Mouse (Mus musculus) heart, embryonic 11.5 days (tissue): ENCODE data around the gene Pla2g15. TPM values are rescaled to one million over a fixed set of nuclear protein-coding genes. Genes with fewer than 3 reads are reported as not detected.

Experiments
- ATAC-seq: fragments of 200-750 bp; cut with Nextera tagmentation; replicated peaks from 2 replicates; pipeline ENCODE4 v1.8.0; 2017; ENCODE audit warnings: moderate library complexity; ENCODE audit not compliant: insufficient number of reproducible peaks, low FRiP score, low TSS enrichment
- H3K27ac ChIP-seq: fragments of 300-500 bp; sonication (generic); 2 replicates; pipeline ENCODE4 v1.5.1; 2014; ENCODE audit warnings: mild to moderate bottlenecking, low read depth, low read length
- H3K27me3 ChIP-seq: fragments of 300-500 bp; sonication (generic); 2 replicates; pipeline ENCODE4 v1.6.1; 2014; ENCODE audit warnings: mild to moderate bottlenecking, low read length, mixed read lengths; ENCODE audit not compliant: control insufficient read depth, insufficient read depth
- H3K36me3 ChIP-seq: fragments of 300-500 bp; sonication (generic); 2 replicates; pipeline ENCODE4 v1.6.1; 2014; ENCODE audit warnings: mild to moderate bottlenecking, low read length, moderate library complexity, mixed read lengths; ENCODE audit not compliant: control insufficient read depth, insufficient read depth
- H3K4me1 ChIP-seq: fragments of 300-500 bp; sonication (generic); 2 replicates; pipeline ENCODE4 v1.6.1; 2014; ENCODE audit warnings: low read length; ENCODE audit not compliant: control insufficient read depth, insufficient read depth
- H3K4me2 ChIP-seq: fragments of 300-500 bp; sonication (generic); 2 replicates; pipeline ENCODE4 v1.6.1; 2014; ENCODE audit warnings: mild to moderate bottlenecking, moderate library complexity
- H3K4me3 ChIP-seq: fragments of 300-500 bp; sonication (generic); 2 replicates; pipeline ENCODE4 v1.5.1; 2014; ENCODE audit warnings: low read depth, low read length
- H3K9ac ChIP-seq: fragments of 300-500 bp; sonication (generic); 2 replicates; pipeline ENCODE4 v1.6.1; 2014; ENCODE audit warnings: mild to moderate bottlenecking, low read depth, low read length, moderate library complexity
- H3K9me3 ChIP-seq: fragments of 300-500 bp; sonication (generic); replicated peaks from 2 replicates; pipeline ENCODE4 v1.6.1; 2016; ENCODE audit warnings: low read length; ENCODE audit not compliant: control insufficient read depth
- WGBS: fragments of 180-500 bp; shearing (Covaris S2); extraction: QIAGEN DNeasy Blood & Tissue Kit; methylation state at CpG from one replicate; pipeline ENCODE4 v1.1.7; 2014; ENCODE audit not compliant: insufficient replicate concordance; 5-methylcytosine and 5-hydroxymethylcytosine counted together
- polyA plus RNA-seq: library from polyadenylated mRNA; unstranded; fragments of >200 nt; fragmentation: Nextera tagmentation; extraction: Ambion mirVana; gene quantifications from 2 replicates; pipeline ENCODE4 v1.2.1, GENCODE M21; 2014

The Pla2g15 gene
- polyA plus RNA-seq, 1 experiment from 2014 or later: 3.0 TPM

DNA sequence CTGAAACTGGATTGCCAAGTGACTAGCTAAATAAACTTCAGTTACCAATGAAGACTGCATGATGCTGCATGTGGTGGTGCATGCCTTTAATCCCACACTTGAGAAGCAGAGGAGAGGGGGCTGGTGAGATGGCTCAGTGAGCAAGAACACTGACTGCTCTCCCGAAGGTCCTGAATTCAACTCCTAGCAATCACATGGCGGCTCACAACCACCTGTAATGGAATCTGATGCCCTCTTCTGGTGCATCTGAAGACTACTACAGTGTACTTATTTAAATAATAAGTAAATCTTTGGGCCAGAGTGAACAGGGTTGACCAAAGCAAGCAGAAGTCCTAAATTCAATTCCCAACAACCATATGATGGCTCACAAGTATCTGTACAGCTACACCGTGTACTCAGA lies 26.8 kb upstream of the Pla2g15 start:
- Histone ChIP-seq H3K4me3 (no peak overlapping the region), H3K27me3 (no peaks in the 10 kb centered on the region), H3K27ac (no peak overlapping the region), H3K9me3 (no peaks in the 10 kb centered on the region), H3K36me3 (peaks cover 4% of the 10 kb centered on the region; the same call in 1 of the 2 replicates), H3K4me2 (no peak overlapping the region), H3K4me1 (no peaks in the 10 kb centered on the region), H3K9ac (no peak overlapping the region)
- ATAC-seq: no peak
- WGBS: 86% methylated on average over 3 of the region's 3 CpGs

DNA sequence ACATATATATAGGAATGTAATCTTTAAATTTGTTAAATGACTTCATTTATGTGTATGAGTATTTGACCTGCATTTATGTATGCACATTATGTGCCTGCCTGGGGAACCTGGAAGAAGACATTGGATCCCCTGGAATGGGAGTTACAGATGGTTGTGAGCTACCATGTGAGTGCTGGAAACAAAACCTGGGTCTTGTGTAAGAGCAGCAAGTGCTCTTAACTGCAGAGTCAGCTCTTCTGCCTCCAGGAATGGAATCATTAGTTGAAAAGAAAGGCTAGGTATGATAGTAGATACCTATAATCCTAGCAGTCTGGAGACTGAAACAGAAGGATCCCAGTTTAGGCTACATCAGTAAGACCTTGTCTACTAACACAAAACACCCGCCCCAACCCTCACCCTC lies 24.1 kb upstream of the Pla2g15 start:
- Histone ChIP-seq H3K4me1 (no peaks in the 10 kb centered on the region), H3K4me2 (no peak overlapping the region), H3K36me3 (peaks cover 10% of the 10 kb centered on the region), H3K9me3 (no peaks in the 10 kb centered on the region), H3K27ac (no peak overlapping the region), H3K4me3 (no peak overlapping the region), H3K27me3 (no peaks in the 10 kb centered on the region), H3K9ac (no peak overlapping the region)
- WGBS: 89% methylated on average over 1 of the region's 1 CpGs
- ATAC-seq: no peak

DNA sequence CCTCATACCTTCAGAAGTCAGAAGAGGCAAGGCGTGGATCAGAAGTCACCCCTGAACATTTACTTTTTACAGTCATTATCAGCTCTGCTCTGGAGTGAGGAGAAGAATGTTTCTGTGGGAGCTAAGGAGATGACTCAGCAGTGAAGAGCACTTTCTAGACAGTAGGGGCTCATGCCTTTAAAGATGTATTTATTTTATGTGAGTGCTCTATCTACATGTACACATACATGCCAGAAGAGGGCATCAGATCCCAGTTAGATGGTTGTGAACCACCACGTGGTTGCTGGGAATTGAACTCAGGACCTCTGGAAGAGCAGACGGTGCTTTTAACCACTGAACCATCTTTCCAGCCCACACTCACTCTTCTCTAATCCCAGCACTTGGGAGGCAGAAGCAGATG lies 23.1 kb upstream of the Pla2g15 start:
- no peak for ATAC-seq
- Histone ChIP-seq H3K27ac (no peak overlapping the region), H3K9me3 (no peaks in the 10 kb centered on the region), H3K4me1 (no peaks in the 10 kb centered on the region), H3K4me2 (no peak overlapping the region), H3K9ac (no peak overlapping the region), H3K4me3 (no peak overlapping the region), H3K27me3 (no peaks in the 10 kb centered on the region), H3K36me3 (peaks cover 14% of the 10 kb centered on the region)
- WGBS: 69% methylated on average over 3 of the region's 3 CpGs

DNA sequence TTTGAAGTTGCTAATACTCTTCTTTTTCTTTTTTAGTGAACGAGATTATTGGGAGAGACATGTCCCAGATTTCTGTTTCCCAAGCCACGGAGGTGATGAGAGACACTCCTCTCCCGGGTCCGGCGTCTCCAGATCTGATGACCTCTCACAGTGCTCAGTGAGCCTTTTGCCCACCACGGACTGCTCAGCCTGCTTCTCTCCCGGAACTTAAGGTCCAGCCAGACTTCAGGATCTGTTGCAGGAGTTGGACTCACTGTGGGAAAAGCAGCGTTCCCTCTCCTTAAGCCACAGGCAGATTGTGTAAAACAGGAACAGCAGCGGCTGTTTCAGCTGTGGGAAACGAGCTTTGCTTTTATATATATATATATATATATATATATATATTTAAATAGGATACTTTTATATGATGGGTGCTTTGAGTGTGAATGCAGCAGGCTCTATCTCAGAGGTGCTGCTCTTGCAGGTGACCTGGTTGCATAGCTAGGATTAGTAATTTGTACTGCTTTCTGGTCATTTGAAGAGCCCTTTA lies 22.3 kb upstream of the Pla2g15 start:
- Histone ChIP-seq H3K9ac (no peak overlapping the region), H3K4me2 (no peak overlapping the region), H3K36me3 (peaks cover 14% of the 10 kb centered on the region), H3K9me3 (no peaks in the 10 kb centered on the region), H3K4me3 (no peak overlapping the region), H3K4me1 (no peaks in the 10 kb centered on the region), H3K27me3 (peaks cover 2% of the 10 kb centered on the region; the same call in 1 of the 2 replicates), H3K27ac (no peak overlapping the region)
- no peak for ATAC-seq
- WGBS: 88% methylated on average over 10 of the region's 10 CpGs

DNA sequence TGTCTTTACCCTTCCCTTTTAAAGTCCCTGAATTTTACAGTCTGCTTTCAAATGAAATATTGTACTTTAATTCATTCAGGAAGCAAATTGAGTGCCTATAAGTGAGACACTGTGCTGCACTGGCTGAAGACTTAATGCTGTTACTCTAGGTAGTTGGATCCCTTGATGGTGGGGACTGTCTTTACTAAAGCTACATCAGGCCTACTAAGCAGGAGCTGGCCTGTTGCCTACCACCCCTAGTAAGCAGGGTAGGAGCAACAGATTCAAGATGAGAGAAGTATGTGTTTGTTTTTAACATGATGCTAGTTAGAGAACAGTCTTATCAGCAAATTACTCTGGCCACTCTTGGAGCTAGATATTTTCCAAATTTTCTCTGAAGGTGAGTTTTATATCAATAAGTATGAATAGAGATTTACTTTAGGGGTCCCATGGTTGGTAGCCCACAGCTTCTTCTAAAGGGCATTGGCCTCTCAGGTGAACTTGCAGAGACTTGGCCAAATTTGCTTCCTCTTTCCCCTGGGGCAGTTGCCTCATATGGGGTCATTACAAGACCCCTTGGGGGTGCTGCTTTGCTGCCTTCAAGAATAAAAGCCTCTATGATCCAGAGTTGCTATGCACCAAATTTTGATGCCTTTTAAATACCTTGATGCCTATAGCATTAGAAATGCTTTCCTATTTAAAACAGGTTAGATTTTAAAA lies 20.8 kb upstream of the Pla2g15 start:
- no peak for ATAC-seq
- H3K27ac ChIP-seq: no peak overlapping the region
- H3K9me3 ChIP-seq: no peaks in the 10 kb centered on the region
- H3K4me2 ChIP-seq: no peak overlapping the region
- H3K9ac ChIP-seq: no peak overlapping the region
- peaks cover 11% of the 10 kb centered on the region for H3K27me3 ChIP-seq
- H3K4me3 ChIP-seq: no peak overlapping the region
- no peaks in the 10 kb centered on the region for H3K4me1 ChIP-seq
- H3K36me3 ChIP-seq: peaks cover 14% of the 10 kb centered on the region

- Histone ChIP-seq H3K4me2 (no peak overlapping the region), H3K27me3 (peaks cover 18% of the 10 kb centered on the region), H3K9ac (no peak overlapping the region), H3K27ac (no peak overlapping the region), H3K4me3 (no peak overlapping the region), H3K9me3 (no peaks in the 10 kb centered on the region), H3K36me3 (peaks cover 14% of the 10 kb centered on the region), H3K4me1 (no peaks in the 10 kb centered on the region)
- 79% methylated on average over 2 of the region's 2 CpGs for WGBS
- no peak for ATAC-seq
These were observed 20.2 kb upstream of the Pla2g15 start for GRCm38 (mm10) chr8:106129997-106130396.

- no peak overlapping the region for H3K4me3 ChIP-seq
- H3K9ac ChIP-seq: no peak overlapping the region
- H3K27ac ChIP-seq: no peak overlapping the region
- H3K9me3 ChIP-seq: no peaks in the 10 kb centered on the region
- no peak for ATAC-seq
- peaks cover 23% of the 10 kb centered on the region for H3K27me3 ChIP-seq
- no peaks in the 10 kb centered on the region; the same call in 1 of the 2 replicates for H3K4me1 ChIP-seq
- peaks cover 14% of the 10 kb centered on the region for H3K36me3 ChIP-seq
- 86% methylated on average over 2 of the region's 2 CpGs for WGBS
- H3K4me2 ChIP-seq: no peak overlapping the region
These were observed 19.7 kb upstream of the Pla2g15 start for GRCm38 (mm10) chr8:106130505-106130904.

- no peak overlapping the region for H3K27ac ChIP-seq
- H3K4me2 ChIP-seq: no peak overlapping the region
- peaks cover 28% of the 10 kb centered on the region for H3K27me3 ChIP-seq
- H3K9me3 ChIP-seq: no peaks in the 10 kb centered on the region
- WGBS: 90% methylated on average over 4 of the region's 4 CpGs
- peaks cover 14% of the 10 kb centered on the region for H3K36me3 ChIP-seq
- H3K4me3 ChIP-seq: no peak overlapping the region
- ATAC-seq: no peak
- H3K4me1 ChIP-seq: peaks cover 4% of the 10 kb centered on the region; the same call in 1 of the 2 replicates
- H3K9ac ChIP-seq: no peak overlapping the region
These were observed 19.2 kb upstream of the Pla2g15 start for GRCm38 (mm10) chr8:106131021-106131420.
